Comparison of ENCODE assay signal across 35 mouse cellular contexts in the genomic region with DNA sequence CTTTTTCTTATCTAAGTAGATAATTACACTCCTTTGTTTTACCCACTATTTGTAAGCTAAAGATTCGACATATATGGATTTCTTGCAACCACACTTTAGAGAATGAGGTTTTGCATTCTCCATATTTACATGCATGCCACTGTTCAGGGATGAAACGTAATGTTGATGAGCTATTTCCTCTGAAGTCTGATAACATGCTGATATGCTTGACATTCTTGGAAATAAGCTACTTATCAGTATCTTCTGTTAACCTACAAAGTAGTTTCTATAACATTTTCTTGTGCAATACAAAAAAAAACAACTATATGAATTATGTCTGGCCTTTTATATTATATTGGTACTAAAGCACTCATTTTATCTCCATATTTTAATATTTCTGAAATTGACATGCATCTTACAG.
"Had no signal": no experiment of that assay in that cellular context is flagged by ENCODE, and none has a peak within 500 bp of the region (broad histone marks: within the 10 kb centered on the region; RNA-seq: fewer than 3 reads in every experiment).

No protein-coding gene starts in this region.

- H3K4me1 ChIP-seq: heart, embryonic 10.5 days; heart, embryonic 12.5 days; heart, embryonic 13.5 days; heart, embryonic 15.5 days; hindbrain, embryonic 10.5 days; hindbrain, embryonic 12.5 days; hindbrain, embryonic 13.5 days; hindbrain, embryonic 15.5 days; intestine, embryonic 15.5 days; kidney, embryonic 15.5 days had no signal

- ATAC-seq: hindbrain, embryonic 16.5 days; inflammation-experienced regulatory T-cells, adult 6 months; intestine, embryonic 15.5 days; intestine, embryonic 16.5 days; intestine, postnatal 0 days had no signal

- DNase-seq: heart, postnatal 10 days; heart, postnatal 14 days; heart, postnatal 36 days; heart, postnatal 4 days; kidney, adult 11 months; kidney, adult 18-20 months; kidney, adult 2 months; kidney, adult 8-10 months; kidney, adult 9 months; kidney, postnatal 10 days; kidney, postnatal 14 days; kidney, postnatal 25 days; kidney, postnatal 36 days; kidney, postnatal 4 days; layer of hippocampus, adult 9-11 months; layer of hippocampus, postnatal 36 days had no signal

- H3K9ac ChIP-seq: heart, embryonic 12.5 days; heart, embryonic 13.5 days; heart, embryonic 15.5 days; hindbrain, embryonic 12.5 days; hindbrain, embryonic 13.5 days; hindbrain, embryonic 14.5 days; hindbrain, embryonic 15.5 days; intestine, embryonic 15.5 days; kidney, embryonic 15.5 days had no signal

- H3K4me3 ChIP-seq: heart, embryonic 10.5 days; heart, embryonic 12.5 days; heart, embryonic 13.5 days; heart, embryonic 15.5 days; hindbrain, embryonic 10.5 days; hindbrain, embryonic 12.5 days; hindbrain, embryonic 13.5 days; hindbrain, embryonic 15.5 days; intestine, embryonic 15.5 days; kidney, embryonic 15.5 days; layer of hippocampus, adult 2 months; left cerebral cortex, adult 2 months had no signal

- H3K36me3 ChIP-seq: heart, embryonic 10.5 days; heart, embryonic 12.5 days; heart, embryonic 13.5 days; heart, embryonic 15.5 days; hindbrain, embryonic 10.5 days; hindbrain, embryonic 12.5 days; hindbrain, embryonic 13.5 days; hindbrain, embryonic 15.5 days; intestine, embryonic 15.5 days; kidney, embryonic 15.5 days had no signal

- H3K9me3 ChIP-seq: heart, embryonic 10.5 days; heart, embryonic 12.5 days; heart, embryonic 13.5 days; heart, embryonic 15.5 days; hindbrain, embryonic 10.5 days; hindbrain, embryonic 12.5 days; hindbrain, embryonic 13.5 days; hindbrain, embryonic 15.5 days; intestine, embryonic 15.5 days; kidney, embryonic 15.5 days had no signal

- H3K4me2 ChIP-seq: heart, embryonic 11.5 days; heart, embryonic 12.5 days; heart, embryonic 13.5 days; heart, embryonic 15.5 days; hindbrain, embryonic 12.5 days; hindbrain, embryonic 13.5 days; hindbrain, embryonic 14.5 days; hindbrain, embryonic 15.5 days; intestine, embryonic 15.5 days; kidney, embryonic 15.5 days had no signal

- H3K27ac ChIP-seq: heart, embryonic 10.5 days; heart, embryonic 13.5 days; heart, embryonic 15.5 days; hindbrain, embryonic 10.5 days; hindbrain, embryonic 12.5 days; hindbrain, embryonic 13.5 days; hindbrain, embryonic 14.5 days; hindbrain, embryonic 15.5 days; intestine, embryonic 15.5 days; kidney, embryonic 15.5 days; kidney, postnatal 0 days; layer of hippocampus, adult 2 months; left cerebral cortex, adult 2 months had no signal

- H3K27me3 ChIP-seq: heart, embryonic 12.5 days; heart, embryonic 13.5 days; heart, embryonic 15.5 days; hindbrain, embryonic 12.5 days; hindbrain, embryonic 13.5 days; hindbrain, embryonic 15.5 days; intestine, embryonic 15.5 days; kidney, embryonic 15.5 days had no signal
